Mouse (Mus musculus): Measurements from ENCODE around the gene Dcaf8. TPM values are rescaled to one million over a fixed set of nuclear protein-coding genes. Genes with fewer than 3 reads are reported as not detected.

Gene Dcaf8
- total and polyA plus RNA-seq, 2 experiments from 2014 or later = 62.7 to 76.8 TPM

DNA sequence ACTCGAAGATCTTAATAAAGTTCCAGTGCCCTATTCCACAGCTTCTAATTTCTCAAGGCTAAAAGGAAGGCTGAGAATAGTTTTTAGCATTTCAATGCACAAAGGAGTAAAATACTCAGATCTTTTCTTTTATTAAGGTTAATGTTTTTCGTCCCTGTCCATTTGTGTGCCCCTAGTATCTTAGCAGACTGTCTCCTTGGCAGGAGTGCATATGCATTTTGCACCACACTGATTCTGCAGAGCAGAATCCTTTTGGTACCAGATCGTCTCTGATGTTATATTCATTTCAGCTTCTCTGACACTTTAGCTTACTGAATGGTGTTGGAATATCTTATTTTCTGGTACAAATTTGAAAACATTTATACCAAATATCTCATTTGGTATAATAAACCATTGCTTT lies 33.9 kb downstream of the Dcaf8 start:
- Histone ChIP-seq H3K27me3 (ENCODE audit: insufficient read depth, low read length) (no peaks in the 10 kb centered on the region), H3K36me3 (ENCODE audit: insufficient read depth) (peaks cover 23% of the 10 kb centered on the region), H3K4me2 (ENCODE audit: low read depth) (no peak overlapping the region), H3K9ac (no peak overlapping the region), H3K9me3 (ENCODE audit: low read length) (no peaks in the 10 kb centered on the region), H3K4me1 (ENCODE audit: insufficient read depth) (no peaks in the 10 kb centered on the region), H3K27ac (ENCODE audit: low read depth, low read length) (no peak overlapping the region), H3K4me3 (ENCODE audit: low read depth, low read length) (no peak overlapping the region)
- DNase-seq (no peak), ATAC-seq (no peak)
- no peak for TF ChIP-seq CTCF (IDR thresholded peaks at IDR 0.05; ENCODE audit: low read depth)
- 86% methylated on average over 3 of the region's 3 CpGs for WGBS

DNA sequence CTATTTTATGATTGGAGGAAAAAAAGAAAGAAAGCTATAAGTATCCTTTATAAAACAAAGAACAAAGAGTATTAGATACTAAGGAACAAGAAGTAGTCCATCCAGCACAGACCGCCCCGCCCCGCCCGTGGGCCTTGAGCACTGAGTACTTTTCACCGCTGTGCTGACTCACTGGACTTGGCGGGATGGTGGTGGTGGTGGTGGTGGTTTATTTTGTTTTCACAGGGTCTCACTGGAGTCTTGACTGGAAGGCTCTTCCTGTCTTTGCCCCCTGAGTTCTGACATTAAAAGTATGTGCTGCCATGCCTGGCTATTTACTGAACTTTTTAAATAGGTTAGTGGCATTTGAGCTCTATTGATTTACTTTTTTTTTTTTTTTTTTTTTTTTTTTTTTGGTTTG lies 35.2 kb downstream of the Dcaf8 start:
- Histone ChIP-seq H3K9me3 (ENCODE audit: low read length) (no peaks in the 10 kb centered on the region), H3K27ac (ENCODE audit: low read depth, low read length) (no peak overlapping the region), H3K4me3 (ENCODE audit: low read depth, low read length) (no peak overlapping the region), H3K9ac (no peak overlapping the region), H3K4me2 (ENCODE audit: low read depth) (no peak overlapping the region), H3K36me3 (ENCODE audit: insufficient read depth) (peaks cover 25% of the 10 kb centered on the region), H3K27me3 (ENCODE audit: insufficient read depth, low read length) (no peaks in the 10 kb centered on the region), H3K4me1 (ENCODE audit: insufficient read depth) (no peaks in the 10 kb centered on the region)
- ATAC-seq = no peak
- no peak for TF ChIP-seq CTCF (IDR thresholded peaks at IDR 0.05; ENCODE audit: low read depth)
- DNase-seq = no peak
- WGBS = 98% methylated on average over 6 of the region's 6 CpGs

DNA sequence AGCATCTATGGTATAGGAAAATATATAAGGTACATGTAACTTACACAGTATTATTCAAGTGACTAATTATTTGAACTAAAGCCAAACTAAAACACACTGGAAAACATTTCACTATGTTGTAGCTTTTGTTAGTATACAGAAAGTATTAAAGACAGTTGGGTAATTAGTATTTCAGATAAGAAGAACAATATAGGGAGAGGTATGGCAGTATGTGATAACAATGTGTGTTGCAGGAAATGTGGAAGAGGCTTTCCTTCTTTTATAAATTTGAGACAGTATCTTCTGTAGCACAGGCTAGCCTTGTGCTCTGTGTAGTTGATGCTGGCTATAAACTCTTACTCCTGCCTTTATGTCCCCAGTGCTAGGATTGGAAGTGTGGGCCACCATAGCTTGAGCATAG lies 36.0 kb downstream of the Dcaf8 start:
- Histone ChIP-seq H3K9me3 (ENCODE audit: low read length) (no peaks in the 10 kb centered on the region), H3K4me3 (ENCODE audit: low read depth, low read length) (no peak overlapping the region), H3K9ac (no peak overlapping the region), H3K36me3 (ENCODE audit: insufficient read depth) (peaks cover 29% of the 10 kb centered on the region), H3K27ac (ENCODE audit: low read depth, low read length) (no peak overlapping the region), H3K27me3 (ENCODE audit: insufficient read depth, low read length) (no peaks in the 10 kb centered on the region), H3K4me1 (ENCODE audit: insufficient read depth) (no peaks in the 10 kb centered on the region), H3K4me2 (ENCODE audit: low read depth) (no peak overlapping the region)
- DNase-seq = no peak
- no peak for TF ChIP-seq CTCF (IDR thresholded peaks at IDR 0.05; ENCODE audit: low read depth)
- no peak for ATAC-seq

DNA sequence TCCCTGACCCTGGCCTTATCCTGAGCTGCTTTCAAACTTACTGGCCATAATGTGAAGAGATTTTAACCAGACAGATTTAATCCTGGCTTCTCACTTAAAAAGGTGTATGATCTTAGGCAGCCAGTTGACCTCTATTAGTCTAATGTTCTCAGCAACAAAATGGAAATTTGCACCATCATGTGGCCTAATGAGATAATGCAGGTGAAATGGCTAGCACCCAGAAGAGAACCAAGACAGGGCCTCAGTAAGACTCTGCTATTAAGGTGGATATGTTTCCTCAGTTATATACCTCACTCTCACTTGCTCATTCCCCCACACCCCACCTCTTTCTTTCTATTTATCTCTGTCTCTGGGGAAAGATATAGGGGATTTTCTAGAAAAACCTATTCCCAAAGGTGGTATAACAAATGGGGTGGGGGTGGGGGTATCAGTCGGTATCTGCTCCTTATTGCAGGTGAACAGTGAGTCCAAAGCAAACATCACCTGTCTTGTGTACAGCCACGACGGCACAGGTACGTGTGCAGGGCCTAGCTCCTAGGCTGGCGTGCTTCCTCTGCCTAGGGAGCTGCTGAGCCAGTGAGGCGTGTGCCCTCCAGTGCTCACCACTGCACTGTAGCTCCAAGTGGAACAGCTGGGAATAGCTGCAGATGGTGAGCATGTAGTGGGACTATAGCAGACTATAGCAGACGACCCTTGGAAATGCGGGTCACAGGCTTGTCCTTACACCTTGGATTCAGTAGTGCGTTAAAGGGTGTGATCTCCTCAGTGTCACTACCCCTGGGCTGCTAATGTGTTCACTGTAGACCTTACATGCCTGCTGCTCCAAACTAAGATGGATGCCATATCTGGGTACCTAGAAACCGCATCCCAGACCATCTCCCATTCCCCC lies 38.8 kb downstream of the Dcaf8 start:
- Histone ChIP-seq H3K9ac (no peak overlapping the region), H3K36me3 (ENCODE audit: insufficient read depth) (peaks cover 46% of the 10 kb centered on the region), H3K4me3 (ENCODE audit: low read depth, low read length) (no peak overlapping the region), H3K4me2 (ENCODE audit: low read depth) (no peak overlapping the region), H3K4me1 (ENCODE audit: insufficient read depth) (no peaks in the 10 kb centered on the region), H3K9me3 (ENCODE audit: low read length) (no peaks in the 10 kb centered on the region), H3K27ac (ENCODE audit: low read depth, low read length) (no peak overlapping the region), H3K27me3 (ENCODE audit: insufficient read depth, low read length) (no peaks in the 10 kb centered on the region)
- no peak for DNase-seq
- WGBS = 92% methylated on average over 10 of the region's 10 CpGs
- no peak; the same call in 1 of the 2 replicates for ATAC-seq
- peak; percentile 44 for TF ChIP-seq CTCF (IDR thresholded peaks at IDR 0.05; ENCODE audit: low read depth)

DNA sequence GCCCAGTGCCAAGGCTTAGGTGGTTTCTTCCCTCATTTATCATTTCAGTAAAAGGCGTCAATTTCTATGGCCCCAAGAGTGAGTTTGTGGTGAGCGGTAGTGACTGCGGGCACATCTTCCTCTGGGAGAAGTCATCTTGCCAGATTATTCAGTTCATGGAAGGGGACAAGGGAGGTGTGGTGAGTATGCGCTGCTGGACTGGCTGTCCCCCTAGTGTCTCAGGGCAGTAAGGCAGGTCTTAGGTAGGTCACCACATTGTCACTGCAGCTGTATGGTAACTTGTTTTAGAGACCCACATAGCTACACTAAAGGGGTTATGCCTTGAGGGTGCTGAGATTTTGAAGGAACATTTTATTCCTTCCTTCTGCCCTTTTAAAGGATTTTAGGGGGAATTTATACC lies 41.0 kb downstream of the Dcaf8 start:
- peaks cover 54% of the 10 kb centered on the region for H3K36me3 ChIP-seq (ENCODE audit: insufficient read depth)
- WGBS = 70% methylated on average over 4 of the region's 4 CpGs
- no peak overlapping the region for H3K4me2 ChIP-seq (ENCODE audit: low read depth)
- H3K9me3 ChIP-seq (ENCODE audit: low read length) = no peaks in the 10 kb centered on the region
- H3K27me3 ChIP-seq (ENCODE audit: insufficient read depth, low read length) = no peaks in the 10 kb centered on the region
- H3K4me1 ChIP-seq (ENCODE audit: insufficient read depth) = no peaks in the 10 kb centered on the region
- no peak for DNase-seq
- H3K27ac ChIP-seq (ENCODE audit: low read depth, low read length) = no peak overlapping the region
- TF ChIP-seq CTCF (IDR thresholded peaks at IDR 0.05; ENCODE audit: low read depth) = peak; percentile 63
- ATAC-seq = no peak
- no peak overlapping the region for H3K9ac ChIP-seq
- no peak overlapping the region for H3K4me3 ChIP-seq (ENCODE audit: low read depth, low read length)

DNA sequence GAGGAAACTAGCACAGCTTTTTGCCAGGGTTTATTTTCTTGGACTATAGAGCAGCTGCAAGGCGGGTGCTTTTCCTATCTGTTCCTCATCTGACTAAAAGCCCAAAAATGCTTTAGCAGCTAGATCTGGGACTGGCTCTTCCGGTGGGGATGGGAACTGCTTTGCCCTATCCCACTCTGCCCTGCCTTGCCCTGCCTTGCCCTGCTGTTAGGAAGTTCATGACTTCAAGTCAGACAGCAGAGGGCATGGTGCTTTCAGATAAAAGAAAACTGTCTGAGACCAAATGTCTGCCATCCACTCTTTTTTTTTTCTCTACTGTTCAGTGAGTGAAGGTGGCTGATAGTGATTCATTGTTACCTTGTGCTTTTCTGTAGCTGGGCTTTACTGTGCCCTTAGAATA lies 43.7 kb downstream of the Dcaf8 start:
- Histone ChIP-seq H3K4me3 (ENCODE audit: low read depth, low read length) (no peak overlapping the region), H3K27ac (ENCODE audit: low read depth, low read length) (no peak overlapping the region), H3K36me3 (ENCODE audit: insufficient read depth) (peaks cover 78% of the 10 kb centered on the region), H3K4me2 (ENCODE audit: low read depth) (no peak overlapping the region), H3K9ac (no peak overlapping the region), H3K27me3 (ENCODE audit: insufficient read depth, low read length) (no peaks in the 10 kb centered on the region), H3K9me3 (ENCODE audit: low read length) (no peaks in the 10 kb centered on the region), H3K4me1 (ENCODE audit: insufficient read depth) (no peaks in the 10 kb centered on the region)
- peak; percentile 21; the same call in 1 of the 2 replicates for TF ChIP-seq CTCF (IDR thresholded peaks at IDR 0.05; ENCODE audit: low read depth)
- ATAC-seq (no peak), DNase-seq (no peak)
- WGBS = 82% methylated on average over 2 of the region's 2 CpGs

DNA sequence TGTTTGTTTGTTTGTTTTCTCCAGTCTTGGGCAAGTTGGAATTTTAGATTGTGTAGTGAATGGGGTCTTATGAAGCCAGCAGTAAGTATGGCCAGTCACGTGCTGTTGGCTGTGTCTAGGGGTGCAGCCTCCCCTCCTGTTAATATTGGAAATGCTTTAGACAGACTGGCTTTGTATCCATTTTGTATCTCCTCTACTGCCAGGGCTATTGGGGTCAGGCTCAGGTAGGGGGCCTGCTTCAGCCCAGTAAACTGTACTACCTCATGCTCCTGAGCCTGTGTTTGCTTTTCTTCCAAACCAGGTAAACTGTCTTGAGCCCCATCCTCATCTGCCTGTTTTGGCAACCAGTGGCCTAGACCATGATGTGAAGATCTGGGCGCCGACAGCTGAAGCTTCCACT lies 44.3 kb downstream of the Dcaf8 start:
- no peak overlapping the region for H3K27ac ChIP-seq (ENCODE audit: low read depth, low read length)
- H3K4me1 ChIP-seq (ENCODE audit: insufficient read depth) = no peaks in the 10 kb centered on the region
- no peak overlapping the region for H3K4me2 ChIP-seq (ENCODE audit: low read depth)
- no peak overlapping the region for H3K4me3 ChIP-seq (ENCODE audit: low read depth, low read length)
- no peak overlapping the region for H3K9ac ChIP-seq
- ATAC-seq (no peak), DNase-seq (no peak)
- no peaks in the 10 kb centered on the region for H3K27me3 ChIP-seq (ENCODE audit: insufficient read depth, low read length)
- no peak for TF ChIP-seq CTCF (IDR thresholded peaks at IDR 0.05; ENCODE audit: low read depth)
- H3K36me3 ChIP-seq (ENCODE audit: insufficient read depth) = peaks cover 78% of the 10 kb centered on the region
- no peaks in the 10 kb centered on the region for H3K9me3 ChIP-seq (ENCODE audit: low read length)
- 83% methylated on average over 3 of the region's 3 CpGs for WGBS

Data from forebrain, postnatal 0 days (tissue).